Mouse (Mus musculus) cortical plate, adult 2 months (tissue): ENCODE data around the gene Zfp1. TPM values are rescaled to one million over a fixed set of nuclear protein-coding genes. Genes with fewer than 3 reads are reported as not detected.
A peak's percentile ranks its signal among the peaks of the same experiment; 100 is the strongest.
"Not testable (repeated sequence)": the region's sequence is repeated elsewhere in the genome, so short reads cannot be mapped to it uniquely, and the experiment has no call there.

Source experiments
- H3K27ac ChIP-seq: fragments of 200-500 bp; 2 replicates; pipeline ENCODE4 v1.5.1; 2012; ENCODE audit warnings: low read length, control low read depth, inconsistent platforms; ENCODE audit not compliant: insufficient read depth
- H3K4me1 ChIP-seq: fragments of 200-500 bp; 2 replicates; pipeline ENCODE4 v1.6.1; 2011; ENCODE audit warnings: low read length; ENCODE audit not compliant: control insufficient read depth, insufficient read depth
- H3K4me3 ChIP-seq: fragments of 200-500 bp; 2 replicates; pipeline ENCODE4 v1.5.1; 2011; ENCODE audit warnings: mild to moderate bottlenecking, low read length, control low read depth; ENCODE audit not compliant: insufficient read depth
- CTCF ChIP-seq: fragments of 200-500 bp; IDR thresholded peaks from 2 replicates; pipeline ENCODE4 v1.5.1; 2011; ENCODE audit warnings: mild to moderate bottlenecking, control low read depth, low read length; ENCODE audit not compliant: insufficient read depth; ENCODE audit errors: extremely low read depth
- POLR2A ChIP-seq: fragments of 200-500 bp; IDR thresholded peaks from 2 replicates; pipeline ENCODE4 v1.6.1; 2011; ENCODE audit warnings: mild to moderate bottlenecking, low read length, control low read depth; ENCODE audit not compliant: insufficient read depth; ENCODE audit errors: extremely low read depth
- polyA plus RNA-seq: library from polyadenylated mRNA; depleted of rRNA; stranded (reverse); fragments of >200 nt; gene quantifications from 2 replicates; pipeline ENCODE4 v1.2.3, GENCODE M21; 2012

The Zfp1 gene
- polyA plus RNA-seq, 1 experiment = 27.0 TPM

GRCm38 (mm10) chr8:111638086-111638485 is 5.1 kb upstream of the Zfp1 start:
- TF ChIP-seq CTCF = no peak
- no peak for TF ChIP-seq POLR2A
- Histone ChIP-seq H3K4me3 (no peak overlapping the region), H3K4me1 (peaks cover 3% of the 10 kb centered on the region; the same call in 1 of the 2 replicates), H3K27ac (no peak overlapping the region)

GRCm38 (mm10) chr8:111641064-111641463 is 2.1 kb upstream of the Zfp1 start:
- no peak overlapping the region for H3K27ac ChIP-seq
- TF ChIP-seq CTCF = no peak
- TF ChIP-seq POLR2A = no peak
- peaks cover 3% of the 10 kb centered on the region; the same call in 1 of the 2 replicates for H3K4me1 ChIP-seq
- no peak overlapping the region for H3K4me3 ChIP-seq

- peak overlapping the region; percentile 25 for H3K27ac ChIP-seq
- peak overlapping the region; percentile 67 for H3K4me3 ChIP-seq
- H3K4me1 ChIP-seq = peaks cover 3% of the 10 kb centered on the region; the same call in 1 of the 2 replicates
- TF ChIP-seq POLR2A (no peak), CTCF (no peak)
Observed at GRCm38 (mm10) chr8:111642496-111642895, 705 bp upstream of the Zfp1 start.

GRCm38 (mm10) chr8:111642939-111643263 is 300 bp upstream of the Zfp1 start:
- peak overlapping the region; percentile 67 for H3K4me3 ChIP-seq
- peak overlapping the region; percentile 25 for H3K27ac ChIP-seq
- TF ChIP-seq CTCF (no peak), POLR2A (no peak)
- H3K4me1 ChIP-seq = peaks cover 3% of the 10 kb centered on the region; the same call in 1 of the 2 replicates

GRCm38 (mm10) chr8:111644286-111645051 is 1.3 kb downstream of the Zfp1 start:
- H3K27ac ChIP-seq, H3K4me1 ChIP-seq: not testable (repeated sequence)
- H3K4me3 ChIP-seq = peak overlapping the region; percentile 67

GRCm38 (mm10) chr8:111645715-111646114 is 2.5 kb downstream of the Zfp1 start:
- Histone ChIP-seq H3K4me1 (peaks cover 4% of the 10 kb centered on the region; the same call in 1 of the 2 replicates), H3K27ac (no peak overlapping the region), H3K4me3 (no peak overlapping the region)
- no peak for TF ChIP-seq POLR2A
- TF ChIP-seq CTCF = no peak

- TF ChIP-seq CTCF (no peak), POLR2A (no peak)
- Histone ChIP-seq H3K4me1 (peaks cover 2% of the 10 kb centered on the region; the same call in 1 of the 2 replicates), H3K27ac (no peak overlapping the region), H3K4me3 (no peak overlapping the region)
Observed at GRCm38 (mm10) chr8:111648834-111649233, 5.6 kb downstream of the Zfp1 start.

GRCm38 (mm10) chr8:111650651-111651050 is 7.5 kb downstream of the Zfp1 start:
- no peak for TF ChIP-seq CTCF
- no peak for TF ChIP-seq POLR2A
- Histone ChIP-seq H3K4me1 (peaks cover 2% of the 10 kb centered on the region; the same call in 1 of the 2 replicates), H3K27ac (no peak overlapping the region), H3K4me3 (no peak overlapping the region)

- TF ChIP-seq CTCF (no peak), POLR2A (no peak)
- H3K4me3 ChIP-seq = no peak overlapping the region
- no peak overlapping the region for H3K27ac ChIP-seq
- H3K4me1 ChIP-seq = peaks cover 2% of the 10 kb centered on the region; the same call in 1 of the 2 replicates
Observed at GRCm38 (mm10) chr8:111653524-111653923, 10.3 kb downstream of the Zfp1 start.

GRCm38 (mm10) chr8:111657312-111657854 is 14.2 kb downstream of the Zfp1 start:
- Histone ChIP-seq H3K4me3 (no peak overlapping the region), H3K27ac (no peak overlapping the region), H3K4me1 (no peaks in the 10 kb centered on the region)
- no peak for TF ChIP-seq CTCF
- no peak for TF ChIP-seq POLR2A
